Mouse (Mus musculus) liver, adult 2 months (tissue): ENCODE data around the gene Ninj2. TPM values are rescaled to one million over a fixed set of nuclear protein-coding genes. Genes with fewer than 3 reads are reported as not detected.

Source experiments
- DNase-seq: peaks from one replicate; pipeline ENCODE4 v3.0.0-alpha.2; 2011; ENCODE audit warnings: low read depth, low spot score; ENCODE audit errors: extremely low read depth
- H3K27ac ChIP-seq: fragments of 200-500 bp; replicated peaks from 2 replicates; pipeline ENCODE4 v1.5.1; 2012; ENCODE audit warnings: low read depth, mild to moderate bottlenecking, control low read depth, inconsistent platforms, low read length; ENCODE audit not compliant: insufficient read depth
- H3K27me3 ChIP-seq: fragments of 200-500 bp; 2 replicates; pipeline ENCODE4 v1.6.1; 2012; ENCODE audit warnings: mild to moderate bottlenecking, moderate library complexity, low read length, inconsistent platforms; ENCODE audit not compliant: control insufficient read depth, insufficient read depth
- H3K36me3 ChIP-seq: fragments of 200-500 bp; 2 replicates; pipeline ENCODE4 v1.6.1; 2012; ENCODE audit warnings: low read length, inconsistent platforms; ENCODE audit not compliant: control insufficient read depth, insufficient read depth
- H3K4me1 ChIP-seq: fragments of 200-500 bp; 2 replicates; pipeline ENCODE4 v1.6.1; 2011; ENCODE audit warnings: low read length; ENCODE audit not compliant: control insufficient read depth, insufficient read depth
- H3K4me3 ChIP-seq: fragments of 200-500 bp; 2 replicates; pipeline ENCODE4 v1.5.1; 2011; ENCODE audit warnings: low read depth, mild to moderate bottlenecking, control low read depth, low read length, moderate library complexity; ENCODE audit not compliant: insufficient read depth
- H3K79me2 ChIP-seq: fragments of 200-500 bp; 2 replicates; pipeline ENCODE4 v1.6.1; 2012; ENCODE audit warnings: inconsistent platforms, mild to moderate bottlenecking, low read length, moderate library complexity; ENCODE audit not compliant: control insufficient read depth, insufficient read depth
- H3K9ac ChIP-seq: fragments of 200-500 bp; 2 replicates; pipeline ENCODE4 v1.6.1; 2012; ENCODE audit warnings: low read depth, mild to moderate bottlenecking, control low read depth, inconsistent platforms, low read length
- CTCF ChIP-seq: fragments of 200-500 bp; IDR thresholded peaks from 2 replicates; pipeline ENCODE4 v1.5.1; 2011; ENCODE audit warnings: low read depth, low read length, control low read depth
- POLR2A ChIP-seq: fragments of 200-500 bp; IDR thresholded peaks from 2 replicates; pipeline ENCODE4 v1.6.1; 2011; ENCODE audit warnings: low read length, control low read depth; ENCODE audit not compliant: insufficient read depth; ENCODE audit errors: extremely low read depth
- WGBS: fragments of 180-500 bp; shearing (Covaris S2); methylation state at CpG from one replicate; pipeline ENCODE4 v1.1.7; 2018; 5-methylcytosine and 5-hydroxymethylcytosine counted together
- polyA plus RNA-seq: library from polyadenylated mRNA; depleted of rRNA; stranded (reverse); fragments of >200 nt; gene quantifications from 2 replicates; pipeline ENCODE4 v1.2.3, GENCODE M21; 2012; rRNA removed
- total RNA-seq: library from RNA; depleted of rRNA; stranded (reverse); fragments of >200 nt; gene quantifications from 2 replicates; pipeline ENCODE4 v1.2.3, GENCODE M21; 2014; rRNA removed

Ninj2 gene
- total RNA-seq (not detected in 2 replicates), polyA plus RNA-seq (not detected in 2 replicates)

GRCm38 (mm10) chr6:120093100-120093499 is at the start of gene Ninj2:
Gene Ninj2 (plus strand): TSS chr6:120093350.
- no peak for TF ChIP-seq POLR2A
- no peak for TF ChIP-seq CTCF
- 87% methylated on average over 11 of the region's 11 CpGs for WGBS
- no peaks in the 10 kb centered on the region for H3K79me2 ChIP-seq
- no peaks in the 10 kb centered on the region for H3K27me3 ChIP-seq
- H3K4me3 ChIP-seq: no peak within 1 kb of the TSS
- no peak within 1 kb of the TSS for H3K27ac ChIP-seq
- no peak within 1 kb of the TSS for H3K9ac ChIP-seq
- DNase-seq: no peak
- H3K36me3 ChIP-seq: no peaks in the 10 kb centered on the region
- H3K4me1 ChIP-seq: no peaks in the 10 kb centered on the region

GRCm38 (mm10) chr6:120045406-120045805 is 47.7 kb upstream of the Ninj2 start:
- H3K4me3 ChIP-seq: no peak overlapping the region
- WGBS: 85% methylated on average over 4 of the region's 4 CpGs
- no peak overlapping the region for H3K27ac ChIP-seq
- H3K79me2 ChIP-seq: no peaks in the 10 kb centered on the region
- no peaks in the 10 kb centered on the region for H3K4me1 ChIP-seq
- no peaks in the 10 kb centered on the region for H3K27me3 ChIP-seq
- TF ChIP-seq CTCF (no peak), POLR2A (no peak)
- no peaks in the 10 kb centered on the region for H3K36me3 ChIP-seq
- H3K9ac ChIP-seq: no peak overlapping the region
- DNase-seq: no peak

- Histone ChIP-seq H3K27ac (no peak overlapping the region), H3K4me3 (no peak overlapping the region), H3K36me3 (no peaks in the 10 kb centered on the region), H3K4me1 (no peaks in the 10 kb centered on the region), H3K9ac (no peak overlapping the region), H3K27me3 (no peaks in the 10 kb centered on the region), H3K79me2 (no peaks in the 10 kb centered on the region)
- no peak for DNase-seq
- TF ChIP-seq CTCF: no peak
- TF ChIP-seq POLR2A: no peak
- 82% methylated on average over 7 of the region's 7 CpGs for WGBS
These were observed 45.4 kb upstream of the Ninj2 start for GRCm38 (mm10) chr6:120047705-120048292.

GRCm38 (mm10) chr6:120054412-120054811 is 38.7 kb upstream of the Ninj2 start:
- no peaks in the 10 kb centered on the region; the same call in 1 of the 2 replicates for H3K4me1 ChIP-seq
- no peak for DNase-seq
- no peak overlapping the region for H3K4me3 ChIP-seq
- no peaks in the 10 kb centered on the region for H3K79me2 ChIP-seq
- 85% methylated on average over 6 of the region's 6 CpGs for WGBS
- H3K36me3 ChIP-seq: no peaks in the 10 kb centered on the region
- H3K27me3 ChIP-seq: no peaks in the 10 kb centered on the region
- H3K9ac ChIP-seq: no peak overlapping the region
- no peak overlapping the region for H3K27ac ChIP-seq
- TF ChIP-seq POLR2A (no peak), CTCF (no peak)

- Histone ChIP-seq H3K4me1 (no peaks in the 10 kb centered on the region; the same call in 1 of the 2 replicates), H3K36me3 (no peaks in the 10 kb centered on the region), H3K27me3 (no peaks in the 10 kb centered on the region), H3K79me2 (no peaks in the 10 kb centered on the region), H3K4me3 (no peak overlapping the region), H3K27ac (no peak overlapping the region), H3K9ac (no peak overlapping the region)
- 72% methylated on average over 2 of the region's 2 CpGs for WGBS
- no peak for DNase-seq
- no peak for TF ChIP-seq POLR2A
- no peak for TF ChIP-seq CTCF
These were observed 37.2 kb upstream of the Ninj2 start for GRCm38 (mm10) chr6:120055666-120056540.
